Mouse (Mus musculus) limb, embryonic 12.5 days (tissue): ENCODE measurements at regions not wholly inside any gene's neighbourhood (a gene's known extent, or its start where the extent isn't known, plus 50 kb on each side); places are given as distances from the start of the nearest gene placed in this dataset. TPM values are rescaled to one million over a fixed set of nuclear protein-coding genes. Genes with fewer than 3 reads are reported as not detected.

ENCODE experiments used
- microRNA-seq: library from miRNA; unstranded; fragments of <30 nt; microRNA quantifications from one replicate; pipeline ENCODE4, GENCODE M21; 2017

Small RNA genes in the stretch of these regions (microRNA-seq; reads per million reads assigned to microRNA genes)
- not detected for gene Mir7094-1
- gene Mir7094-2: not detected
